Mouse (Mus musculus): Measurements from ENCODE around the gene Olfr917. TPM values are rescaled to one million over a fixed set of nuclear protein-coding genes. Genes with fewer than 3 reads are reported as not detected.

Olfr917 gene
- polyA plus RNA-seq (2012; rRNA removed), result not detected in 2 replicates

DNA sequence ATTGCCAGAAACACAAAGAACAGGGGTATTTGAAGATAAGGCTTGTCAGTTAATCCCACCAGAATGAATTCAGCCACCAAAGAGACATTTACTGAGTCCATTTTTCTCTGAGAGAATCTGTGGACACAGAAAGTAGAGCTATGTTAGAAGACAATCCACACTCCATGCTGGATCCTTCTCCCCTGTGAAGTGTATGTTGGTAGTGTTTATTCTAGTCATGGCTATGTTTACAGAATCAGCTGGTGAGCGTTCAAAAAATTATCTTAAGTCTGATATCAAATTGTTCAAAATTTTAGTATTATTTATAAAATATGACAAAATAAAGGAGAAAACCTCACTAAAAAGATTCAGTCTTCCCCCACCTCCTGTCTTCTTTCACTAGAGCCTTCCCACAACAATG lies at the start of gene Olfr917:
Gene Olfr917 (minus strand): TSS at position 101 of the 400 bp plus-strand sequence.
- Histone ChIP-seq H3K4me3 (replicated peaks; ENCODE audit: extremely low read depth, low read depth, low read length) (no peak within 1 kb of the TSS), H3K4me1 (ENCODE audit: control insufficient read depth, insufficient read depth, low read length) (no peaks in the 10 kb centered on the region)
- WGBS, result 65% methylated on average over 1 of the region's 1 CpGs
- DNase-seq, result no peak
- no peak for TF ChIP-seq CTCF (IDR thresholded peaks at IDR 0.05; ENCODE audit: insufficient read depth, low read length)
- TF ChIP-seq POLR2A (IDR thresholded peaks at IDR 0.05; ENCODE audit: borderline replicate concordance, extremely low read depth, low read depth, low read length), result no peak

DNA sequence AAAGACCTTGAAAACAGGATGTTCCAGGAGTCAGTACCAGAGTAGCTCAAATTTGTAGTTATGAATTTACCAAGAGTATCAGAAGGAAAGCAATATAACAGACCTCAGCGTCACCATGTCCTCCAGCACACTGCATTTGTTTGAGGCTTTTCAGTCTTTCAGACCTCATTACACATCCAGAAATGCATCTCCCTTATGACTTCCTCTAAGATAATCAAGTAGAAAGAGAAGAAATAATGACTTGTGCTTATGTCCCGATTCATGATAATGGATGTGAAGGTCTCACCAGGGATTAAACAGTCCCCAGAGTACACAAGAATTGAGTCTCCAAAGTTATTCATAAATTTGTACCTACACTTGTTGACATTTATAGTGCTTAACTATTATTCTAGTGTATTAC lies 8.9 kb upstream of the Olfr917 start, which contains the start of gene Olfr918:
Gene Olfr918 (minus strand): TSS at position 101 of the 400 bp plus-strand sequence.
- 76% methylated on average over 2 of the region's 2 CpGs for WGBS
- TF ChIP-seq CTCF (IDR thresholded peaks at IDR 0.05; ENCODE audit: insufficient read depth, low read length), result no peak
- no peak for TF ChIP-seq POLR2A (IDR thresholded peaks at IDR 0.05; ENCODE audit: borderline replicate concordance, extremely low read depth, low read depth, low read length)
- Histone ChIP-seq H3K4me1 (ENCODE audit: control insufficient read depth, insufficient read depth, low read length) (no peaks in the 10 kb centered on the region), H3K4me3 (replicated peaks; ENCODE audit: extremely low read depth, low read depth, low read length) (no peak within 1 kb of the TSS)
- DNase-seq, result no peak

DNA sequence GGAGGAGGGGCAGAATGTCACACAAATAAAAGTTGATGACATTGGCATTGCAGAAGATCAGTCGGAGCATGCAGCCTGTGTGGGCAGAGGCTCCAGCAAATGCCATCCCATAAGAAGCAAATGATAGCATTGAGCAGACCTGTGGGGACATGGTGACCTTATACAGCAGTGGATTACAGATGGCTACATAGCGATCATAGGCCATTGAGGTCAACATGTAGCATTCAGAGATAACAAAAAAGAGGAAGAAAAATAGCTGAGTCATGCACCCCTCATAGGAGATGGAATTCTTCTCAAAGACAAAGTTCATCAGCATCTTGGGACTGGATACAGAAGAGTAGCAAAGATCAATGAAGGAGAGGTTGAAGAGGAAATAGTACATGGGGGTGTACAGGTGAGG lies 7.2 kb upstream of the Olfr917 start:
- TF ChIP-seq CTCF (IDR thresholded peaks at IDR 0.05; ENCODE audit: insufficient read depth, low read length) (no peak), POLR2A (IDR thresholded peaks at IDR 0.05; ENCODE audit: borderline replicate concordance, extremely low read depth, low read depth, low read length) (no peak)
- 73% methylated on average over 2 of the region's 2 CpGs for WGBS

DNA sequence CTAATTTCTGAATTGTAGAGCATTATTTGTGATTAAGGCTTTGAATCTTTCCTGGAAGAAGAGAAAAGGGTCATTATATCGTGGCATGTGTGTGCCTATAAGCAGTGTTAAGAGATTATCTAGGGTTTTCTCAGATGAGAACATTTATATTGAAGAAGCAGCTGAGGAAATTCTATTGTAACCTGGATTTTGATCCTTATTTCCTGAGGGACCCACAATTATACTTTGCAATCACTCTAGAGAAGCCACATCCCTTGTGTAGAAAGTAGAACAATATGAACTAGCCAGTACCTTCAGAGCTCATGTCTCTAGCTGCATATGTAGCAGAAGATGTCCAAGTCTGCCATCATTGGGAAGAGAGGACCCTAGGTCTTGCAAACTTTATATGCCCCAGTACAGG lies 5.9 kb downstream of the Olfr917 start, which contains the start of gene Olfr916:
Gene Olfr916 (minus strand): TSS at position 101 of the 400 bp plus-strand sequence.
- 57% methylated on average over 1 of the region's 1 CpGs for WGBS
- Histone ChIP-seq H3K4me3 (replicated peaks; ENCODE audit: extremely low read depth, low read depth, low read length) (no peak within 1 kb of the TSS), H3K4me1 (ENCODE audit: control insufficient read depth, insufficient read depth, low read length) (no peaks in the 10 kb centered on the region)
- TF ChIP-seq CTCF (IDR thresholded peaks at IDR 0.05; ENCODE audit: insufficient read depth, low read length), result no peak
- no peak for DNase-seq

More for the DNA sequence above, 7.2 kb upstream of the Olfr917 start:
- no peak for DNase-seq
- no peak overlapping the region for H3K4me3 ChIP-seq (replicated peaks; ENCODE audit: extremely low read depth, low read depth, low read length)
- no peaks in the 10 kb centered on the region for H3K4me1 ChIP-seq (ENCODE audit: control insufficient read depth, insufficient read depth, low read length)

DNA sequence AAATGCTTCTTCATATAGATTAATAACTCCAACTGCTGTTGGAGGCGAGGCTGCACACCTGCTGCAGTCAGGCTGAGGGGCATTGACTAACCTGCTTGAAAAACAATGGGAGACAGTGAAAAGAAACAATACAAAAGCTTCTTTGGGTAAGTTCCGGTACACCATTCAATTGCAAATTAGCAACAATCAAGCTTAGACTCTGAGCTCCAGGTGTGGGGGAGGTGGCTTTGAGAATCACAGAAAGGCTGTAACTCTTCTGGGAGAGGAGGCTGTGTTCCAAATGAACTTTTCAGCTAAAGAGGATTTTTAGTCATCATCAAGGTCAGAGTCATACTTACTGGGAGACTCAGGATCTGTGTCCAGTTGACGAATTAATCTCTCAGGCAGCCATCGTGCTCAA lies 33.2 kb downstream of the Olfr917 start:
- Histone ChIP-seq H3K4me1 (ENCODE audit: control insufficient read depth, insufficient read depth, low read length) (no peaks in the 10 kb centered on the region), H3K4me3 (replicated peaks; ENCODE audit: extremely low read depth, low read depth, low read length) (no peak overlapping the region)
- DNase-seq, result no peak
- 71% methylated on average over 4 of the region's 4 CpGs for WGBS
- TF ChIP-seq POLR2A (IDR thresholded peaks at IDR 0.05; ENCODE audit: borderline replicate concordance, extremely low read depth, low read depth, low read length) (no peak), CTCF (IDR thresholded peaks at IDR 0.05; ENCODE audit: insufficient read depth, low read length) (no peak)

Other genes starting within 250 kb of the Olfr917 start
- gene Olfr901, start 236.4 kb downstream of the Olfr917 start, polyA plus RNA-seq (2012; rRNA removed), result not detected in 2 replicates
- gene Olfr902, start 218.2 kb downstream of the Olfr917 start, polyA plus RNA-seq (2012; rRNA removed), result not detected in 2 replicates
- not detected in 2 replicates for gene Olfr904, start 202.7 kb downstream of the Olfr917 start, polyA plus RNA-seq (2012; rRNA removed)
- gene Olfr905, start 194.7 kb downstream of the Olfr917 start, polyA plus RNA-seq (2012; rRNA removed), result not detected in 2 replicates
- gene Olfr906, start 178.8 kb downstream of the Olfr917 start, polyA plus RNA-seq (2012; rRNA removed), result not detected in 2 replicates
- not detected in 2 replicates for gene Olfr907, start 170.0 kb downstream of the Olfr917 start, polyA plus RNA-seq (2012; rRNA removed)
- not detected in 2 replicates for gene Olfr911-ps1, start 144.3 kb downstream of the Olfr917 start, polyA plus RNA-seq (2012; rRNA removed)
- gene Olfr910, start 128.0 kb downstream of the Olfr917 start, polyA plus RNA-seq (2012; rRNA removed), result not detected in 2 replicates
- gene Olfr912, start 85.7 kb downstream of the Olfr917 start, polyA plus RNA-seq (2012; rRNA removed), result not detected in 2 replicates
- gene Olfr913, start 73.1 kb downstream of the Olfr917 start, polyA plus RNA-seq (2012; rRNA removed), result not detected in 2 replicates
- gene Olfr914, start 60.7 kb downstream of the Olfr917 start, polyA plus RNA-seq (2012; rRNA removed), result not detected in 2 replicates
- not detected in 2 replicates for gene Olfr916, start 6.0 kb downstream of the Olfr917 start, polyA plus RNA-seq (2012; rRNA removed)
- not detected in 2 replicates for gene Olfr918, start 8.8 kb upstream of the Olfr917 start, polyA plus RNA-seq (2012; rRNA removed)
- gene Olfr919, start 37.8 kb upstream of the Olfr917 start, polyA plus RNA-seq (2012; rRNA removed), result not detected in 2 replicates
- 17.2 and 22.8 TPM in 2 replicates for gene Vwa5a, start 52.4 kb upstream of the Olfr917 start, polyA plus RNA-seq (2012; rRNA removed)
- 0.17 and 0.25 TPM in 2 replicates for gene Olfr920, start 86.5 kb upstream of the Olfr917 start, polyA plus RNA-seq (2012; rRNA removed)
- 0.13 TPM in 1 of 2 replicates, not detected in the other for gene Olfr921, start 107.2 kb upstream of the Olfr917 start, polyA plus RNA-seq (2012; rRNA removed)
- gene Olfr922, start 148.8 kb upstream of the Olfr917 start, polyA plus RNA-seq (2012; rRNA removed), result not detected in 2 replicates
- not detected in 2 replicates for gene Olfr923, start 160.7 kb upstream of the Olfr917 start, polyA plus RNA-seq (2012; rRNA removed)
- not detected in 2 replicates for gene Olfr924, start 178.6 kb upstream of the Olfr917 start, polyA plus RNA-seq (2012; rRNA removed)
- gene Olfr26, start 189.2 kb upstream of the Olfr917 start, polyA plus RNA-seq (2012; rRNA removed), result not detected in 2 replicates
- not detected in 2 replicates for gene Olfr926, start 211.3 kb upstream of the Olfr917 start, polyA plus RNA-seq (2012; rRNA removed)